ENCODE assay signal across 8 mouse cellular contexts in the genomic region with DNA sequence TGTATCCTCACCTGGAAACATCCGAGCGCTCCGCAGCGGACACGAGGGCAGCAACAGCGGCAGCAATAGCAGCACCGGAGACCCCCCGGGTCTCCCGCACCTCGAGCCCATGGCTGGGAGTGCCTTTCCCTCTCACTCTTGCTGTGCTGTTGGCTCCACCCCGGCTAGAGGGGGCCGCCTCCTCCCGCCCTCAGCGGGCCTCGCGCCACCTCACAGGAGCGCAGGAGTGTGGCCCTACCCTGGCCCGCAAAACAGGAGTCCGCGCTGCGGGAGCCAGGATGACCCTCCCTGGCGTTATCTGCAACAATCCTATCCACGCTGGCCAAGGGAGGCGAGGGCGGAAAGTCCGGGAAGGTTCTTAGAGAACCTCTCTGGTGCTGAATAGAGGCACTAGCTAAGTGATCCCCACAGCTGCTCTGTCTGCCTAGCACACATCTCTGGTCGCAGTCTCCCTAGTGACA. TPM values are rescaled to one million over a fixed set of nuclear protein-coding genes. Genes with fewer than 3 reads are reported as not detected.
DNase-seq lines count a peak whose midpoint lies in the region; ATAC-seq lines count a peak whose summit lies in the region.

Adam33 (minus strand) TSS at position 411 of the 461 bp plus-strand sequence.

- 3% methylated on average over 21 of the region's 27 CpGs for WGBS in intestine, embryonic 14.5 days
- 3% methylated on average over 27 of the region's 27 CpGs for WGBS in midbrain, embryonic 14.5 days

- H3K9ac ChIP-seq in intestine, embryonic 14.5 days (ENCODE audit: low read length), result no peak within 1 kb of the TSS
- 0 out of 2 replicates have a peak within 1 kb of the TSS, but pooled peaks have one; percentile 12 for H3K9ac ChIP-seq in midbrain, embryonic 14.5 days (replicated peaks; ENCODE audit: low read length)

- no peaks in the 10 kb centered on the region for H3K36me3 ChIP-seq in intestine, embryonic 14.5 days (ENCODE audit: control insufficient read depth, insufficient read depth, low read length)
- H3K36me3 ChIP-seq in midbrain, embryonic 14.5 days (ENCODE audit: control insufficient read depth, insufficient read depth, low read length), result no peaks in the 10 kb centered on the region

- peaks cover 7% of the 10 kb centered on the region; the same call in 1 of the 2 replicates for H3K4me1 ChIP-seq in intestine, embryonic 14.5 days (replicated peaks; ENCODE audit: control insufficient read depth, insufficient read depth, low read length)
- H3K4me1 ChIP-seq in midbrain, embryonic 14.5 days (ENCODE audit: control insufficient read depth, insufficient read depth, low read length), result 0 out of 2 replicates have a peak, but pooled peaks cover 2% of the 10 kb centered on the region

- ATAC-seq in intestine, embryonic 14.5 days (replicated peaks; ENCODE audit: low FRiP score, low TSS enrichment, low read depth), result peak; percentile 54; the same call in 1 of the 2 replicates
- ATAC-seq in midbrain, embryonic 14.5 days (ENCODE audit: low FRiP score, low TSS enrichment), result no peak

- DNase-seq in adrenal gland, adult 2 months, result peak; percentile 39
- no peak for DNase-seq in adrenal gland, adult 8-10 months
- peak; percentile 22 for DNase-seq in thymus, postnatal 4 days
- no peak for DNase-seq in thymus, postnatal 36 days
- no peak for DNase-seq in intestine, embryonic 14.5 days (ENCODE audit: low spot score)
- no peak for DNase-seq in midbrain, embryonic 14.5 days
- DNase-seq in right cerebral cortex, postnatal 25 days, result no peak
- DNase-seq in T-cell, adult 2 months (ENCODE audit: low spot score), result no peak

- H3K9me3 ChIP-seq in intestine, embryonic 14.5 days (ENCODE audit: control insufficient read depth, low read length), result no peaks in the 10 kb centered on the region
- no peaks in the 10 kb centered on the region for H3K9me3 ChIP-seq in midbrain, embryonic 14.5 days (ENCODE audit: control insufficient read depth, low read length)

- peak within 1 kb of the TSS; percentile 54 for H3K4me2 ChIP-seq in intestine, embryonic 14.5 days (ENCODE audit: low read length)
- peak within 1 kb of the TSS; percentile 49 for H3K4me2 ChIP-seq in midbrain, embryonic 14.5 days (ENCODE audit: low read length)

- H3K4me3 ChIP-seq in intestine, embryonic 14.5 days (ENCODE audit: low read depth, low read length), result peak within 1 kb of the TSS; percentile 18
- H3K4me3 ChIP-seq in midbrain, embryonic 14.5 days (replicated peaks; ENCODE audit: low read depth, low read length), result 0 out of 2 replicates have a peak within 1 kb of the TSS, but pooled peaks have one; percentile 21

- no peak within 1 kb of the TSS for H3K27ac ChIP-seq in intestine, embryonic 14.5 days (ENCODE audit: low read depth)
- H3K27ac ChIP-seq in midbrain, embryonic 14.5 days (replicated peaks; ENCODE audit: low read depth, low read length), result no peak within 1 kb of the TSS

- H3K27me3 ChIP-seq in intestine, embryonic 14.5 days (replicated peaks; ENCODE audit: control insufficient read depth, insufficient read depth, low read length), result peaks cover 29% of the 10 kb centered on the region
- H3K27me3 ChIP-seq in midbrain, embryonic 14.5 days (ENCODE audit: control insufficient read depth, insufficient read depth, low read length), result peaks cover 10% of the 10 kb centered on the region; the same call in 1 of the 2 replicates

RNA-seq across cellular contexts. Expression of gene Adam33, which starts in this region (rescaled TPM):
- total RNA-seq in adrenal gland, adult 2 months (2021), result 1 to 10 TPM; 1.6 to 3.4 TPM
- 11.5 and 15.5 TPM in 2 replicates for polyA plus RNA-seq in adrenal gland, adult 2 months (2012; rRNA removed)
- total RNA-seq in adrenal gland, adult 8-10 months (2022), result 1 to 10 TPM; 2.0 to 4.2 (median 3.6) TPM
- 1.8 and 1.9 TPM in 2 replicates for polyA plus RNA-seq in intestine, embryonic 14.5 days (2014; fragmentation: Nextera tagmentation; extraction: Ambion mirVana)
- 0.36 and 0.58 TPM in 2 replicates for polyA plus RNA-seq in midbrain, embryonic 14.5 days (2014; fragmentation: Nextera tagmentation; extraction: Ambion mirVana)

Comparison
In these comparisons a context has a peak if more than half of its experiments do, and no peak if none do; other contexts are left out.
1. DNase-seq: peak in adrenal gland, adult 2 months (single experiment) and thymus, postnatal 4 days (single experiment); none in adrenal gland, adult 8-10 months (single experiment), thymus, postnatal 36 days (0 of 2), intestine, embryonic 14.5 days (single experiment), midbrain, embryonic 14.5 days (single experiment), right cerebral cortex, postnatal 25 days (single experiment) and T-cell, adult 2 months (single experiment).